Mouse (Mus musculus): ENCODE measurements around the gene Pxylp1.

Pxylp1 gene

DNA sequence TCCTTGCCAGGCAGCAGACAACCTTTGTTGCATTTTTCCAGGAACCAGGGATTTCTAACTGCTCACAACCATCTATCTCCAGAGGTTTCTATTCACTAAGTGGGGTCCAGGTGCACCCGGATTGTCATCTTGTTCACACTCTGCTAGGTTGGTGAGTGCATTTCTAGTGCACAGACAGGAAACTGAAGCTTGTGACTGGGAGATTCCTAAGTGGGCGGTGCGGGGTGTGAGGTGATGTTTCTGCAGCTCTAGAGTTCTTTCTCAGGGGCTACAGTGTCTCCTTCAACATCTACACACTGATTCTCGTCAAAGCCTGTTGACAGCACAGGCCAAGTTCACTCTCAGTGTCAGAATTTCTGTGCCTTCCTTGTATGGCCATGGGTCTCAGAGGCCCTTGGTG is 34.6 kb downstream of the Pxylp1 start:
- DNase-seq, result no peak

DNA sequence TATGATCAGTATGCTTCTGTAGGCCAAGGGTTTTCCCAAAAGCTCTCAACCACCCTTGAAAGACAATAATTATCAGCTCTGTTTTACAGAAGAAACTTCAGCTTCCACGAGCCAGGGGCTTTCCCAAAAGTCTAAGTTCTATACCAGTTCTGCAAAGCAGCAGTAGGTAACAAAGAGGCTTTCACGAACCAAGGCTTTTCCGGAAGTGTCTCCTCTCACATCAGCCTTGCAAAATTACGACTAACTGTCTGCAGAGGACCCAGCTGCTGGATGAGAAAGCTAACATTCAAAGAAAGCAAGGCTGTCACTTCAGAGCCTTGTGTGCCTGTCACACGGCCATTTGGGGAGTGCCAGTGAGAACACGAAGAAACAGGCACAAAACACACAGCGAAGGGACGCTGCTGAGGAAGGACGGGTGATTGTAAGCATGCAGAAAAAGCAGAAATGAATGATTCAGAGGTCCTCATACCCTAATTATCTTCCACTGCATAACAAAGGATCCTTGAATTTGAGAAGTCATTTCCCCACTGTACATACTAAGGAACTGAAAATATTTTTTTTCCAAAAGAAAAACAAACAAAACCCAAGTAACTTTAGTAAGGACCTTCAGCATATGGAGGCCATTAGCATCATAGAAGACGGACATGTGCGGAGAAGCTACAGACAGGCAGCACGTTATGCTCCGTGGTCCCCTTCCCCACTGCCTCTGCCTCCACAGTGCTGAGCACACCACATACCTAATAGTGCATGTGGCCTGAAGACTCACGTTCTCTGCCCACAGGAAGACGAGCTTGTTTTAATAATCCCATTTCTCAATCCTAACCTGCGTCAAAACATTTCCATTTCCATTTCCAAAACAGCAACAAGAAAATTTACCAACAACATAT is 38.9 kb downstream of the Pxylp1 start:
- DNase-seq, result no peak

DNA sequence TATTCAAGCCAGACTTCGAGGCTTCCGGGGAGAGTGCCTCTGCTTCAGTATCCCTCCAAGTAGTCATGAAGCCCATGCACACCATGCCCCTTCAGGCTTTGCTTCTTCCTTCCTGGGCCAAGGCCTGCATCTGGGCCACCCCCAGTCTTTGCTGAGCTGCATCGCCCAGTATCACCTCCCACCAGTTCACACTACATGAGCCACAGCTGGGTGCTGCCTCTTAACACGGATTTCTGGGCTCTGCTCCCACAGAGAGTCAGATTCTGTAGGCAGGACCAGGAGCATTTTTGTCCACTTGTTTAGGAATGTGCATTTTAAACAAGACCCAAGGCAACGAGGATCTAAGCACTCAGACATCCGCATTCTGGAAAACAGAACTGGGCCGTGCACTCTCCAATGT is 40.8 kb downstream of the Pxylp1 start:
- no peak for DNase-seq

DNA sequence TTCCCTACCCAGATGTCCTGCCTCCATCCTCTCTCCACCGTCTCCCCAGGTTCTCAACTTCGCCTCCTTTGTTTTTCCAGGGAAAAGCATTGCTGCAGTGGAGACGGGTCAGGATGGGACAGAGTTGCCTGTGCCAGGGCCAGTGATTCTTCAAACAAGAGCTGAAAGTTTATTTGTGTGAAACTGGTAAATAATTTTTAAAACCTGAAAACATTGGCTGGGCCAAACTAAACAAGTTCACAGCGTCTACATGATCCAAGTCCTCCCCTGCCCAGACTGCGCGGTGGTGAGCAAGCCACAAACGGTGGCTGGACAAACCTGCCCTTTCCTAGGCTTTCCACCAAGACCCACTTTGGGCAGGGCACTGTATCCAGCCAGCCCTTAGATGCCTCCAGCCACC is 41.4 kb downstream of the Pxylp1 start:
- DNase-seq, result no peak

DNA sequence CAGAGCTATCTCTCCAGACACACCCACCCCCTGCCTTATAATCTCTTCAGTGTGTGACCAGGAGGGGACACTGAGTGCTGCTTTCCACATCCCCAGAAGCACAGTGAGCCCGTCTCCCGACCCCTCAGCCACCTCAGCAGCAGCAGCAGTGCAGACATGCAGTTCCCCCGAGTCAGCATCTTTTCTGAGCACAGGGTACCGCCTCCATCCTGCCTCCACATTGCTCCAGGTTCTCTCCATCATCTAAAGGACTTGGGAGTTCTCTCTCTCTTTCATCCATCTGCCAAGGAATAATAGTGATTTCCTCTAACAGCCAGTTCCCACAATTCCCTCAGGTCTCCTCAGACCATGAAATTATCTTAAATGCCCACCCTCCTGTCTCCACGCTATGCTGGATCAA is 43.5 kb downstream of the Pxylp1 start:
- no peak for DNase-seq

DNA sequence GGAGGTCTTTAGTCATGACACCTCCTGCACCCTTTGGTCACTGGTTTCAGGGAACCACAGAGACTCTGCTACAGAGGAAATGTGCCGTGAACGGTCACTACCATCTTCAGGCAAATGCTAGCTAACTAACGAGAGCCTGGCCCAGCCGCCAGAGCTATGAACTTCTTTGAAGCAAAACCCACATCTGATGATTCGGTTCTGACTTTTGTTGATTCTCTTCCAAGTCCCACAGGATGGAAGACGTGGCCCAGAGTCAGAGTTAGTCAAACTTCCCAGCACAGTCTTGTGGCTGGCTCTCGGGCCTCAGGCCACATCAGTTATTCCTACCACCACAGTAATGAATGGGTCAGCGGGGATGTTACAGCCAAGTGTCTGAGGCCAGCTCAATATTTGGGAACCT is 46.1 kb downstream of the Pxylp1 start:
- no peak for DNase-seq

DNA sequence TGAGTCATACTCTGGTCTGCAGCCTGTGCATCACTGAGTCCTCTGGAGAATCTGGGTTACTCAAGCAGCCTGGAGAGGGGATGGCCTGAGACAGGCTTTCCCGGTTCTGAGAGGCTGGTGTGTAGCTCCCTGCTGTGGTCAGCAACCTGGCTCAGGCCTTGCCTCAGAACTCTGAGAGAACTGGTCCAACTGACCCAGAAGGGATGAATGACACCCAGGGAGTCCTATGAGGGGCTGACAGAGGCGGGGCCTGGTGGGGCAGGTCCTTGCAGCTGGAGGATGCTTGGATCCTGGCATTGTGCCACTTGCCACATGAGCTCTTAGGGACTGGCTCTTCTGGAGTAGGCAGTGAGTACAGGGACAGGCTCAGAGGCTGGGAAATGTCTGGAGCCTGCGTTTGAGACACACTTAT is 47.7 kb downstream of the Pxylp1 start:
- DNase-seq, result peak; percentile 79

DNA sequence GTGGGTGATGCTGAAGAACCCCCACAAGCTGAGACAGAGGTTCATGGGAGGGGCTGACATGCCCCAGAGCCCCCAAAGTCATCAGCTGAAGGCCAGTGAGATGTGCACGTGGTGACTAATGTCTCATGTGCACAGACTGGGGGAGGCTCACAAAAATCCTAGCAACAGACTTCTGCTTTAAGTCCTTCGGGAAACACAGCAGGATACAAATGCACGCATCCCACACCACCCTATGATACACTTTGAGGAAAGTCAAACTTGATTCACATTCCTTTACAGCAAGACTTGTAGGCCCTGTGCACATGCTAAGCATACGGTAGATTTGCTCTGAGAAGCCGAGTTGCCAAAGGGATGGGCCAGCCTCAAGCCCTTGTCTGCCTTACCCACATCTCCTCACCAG is 53.1 kb downstream of the Pxylp1 start:
- DNase-seq, result no peak

DNA sequence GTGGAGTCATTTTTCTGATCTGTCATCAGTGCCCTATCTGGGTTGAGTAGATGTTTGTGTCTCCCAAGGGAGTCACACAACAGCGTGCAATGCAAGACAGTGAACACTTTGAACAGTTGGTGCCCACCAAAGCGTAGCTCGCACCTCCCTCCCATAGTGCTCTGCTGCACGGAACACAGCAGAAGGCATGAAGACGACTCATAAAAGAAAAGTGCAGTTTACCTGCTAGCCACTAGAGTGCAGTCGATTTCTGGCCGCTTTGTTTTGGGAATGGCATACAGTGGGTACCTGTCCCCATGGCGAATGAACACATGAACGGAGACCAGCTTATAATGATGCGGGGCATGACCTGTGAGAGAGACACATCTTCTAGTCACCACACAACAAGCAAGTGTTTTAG is 53.6 kb downstream of the Pxylp1 start:
- peak; percentile 68 for DNase-seq

DNA sequence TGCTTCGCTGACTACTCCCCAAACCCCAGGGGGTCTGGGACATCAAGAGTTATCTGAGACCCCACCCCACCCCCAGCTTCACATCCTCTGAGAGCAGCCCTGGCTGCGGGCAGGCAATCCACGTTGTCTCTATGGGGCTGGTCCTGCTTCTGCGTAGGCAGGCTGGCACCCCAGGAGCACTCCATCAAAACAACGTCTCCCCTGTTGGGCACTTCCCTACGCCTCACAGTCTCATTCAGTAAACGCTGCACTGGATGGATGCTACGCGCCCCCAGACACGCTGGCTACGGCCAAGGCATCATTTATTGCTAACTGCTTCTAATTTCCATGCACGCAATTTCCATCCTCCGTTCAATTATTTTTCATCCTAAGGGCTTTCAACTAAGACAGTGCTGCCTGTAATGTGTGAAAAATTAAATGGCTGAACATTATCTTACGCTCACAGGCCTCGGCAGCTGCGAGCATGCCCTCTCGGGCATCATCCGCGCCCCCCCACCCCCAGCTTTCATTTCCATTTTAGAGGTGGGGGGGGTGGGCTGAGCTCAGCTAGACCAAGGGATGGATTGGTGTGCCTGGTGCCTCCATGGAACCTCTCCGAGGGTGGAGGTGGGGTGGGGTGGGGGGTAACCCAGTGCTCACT is 54.6 kb downstream of the Pxylp1 start:
- DNase-seq, result no peak

DNA sequence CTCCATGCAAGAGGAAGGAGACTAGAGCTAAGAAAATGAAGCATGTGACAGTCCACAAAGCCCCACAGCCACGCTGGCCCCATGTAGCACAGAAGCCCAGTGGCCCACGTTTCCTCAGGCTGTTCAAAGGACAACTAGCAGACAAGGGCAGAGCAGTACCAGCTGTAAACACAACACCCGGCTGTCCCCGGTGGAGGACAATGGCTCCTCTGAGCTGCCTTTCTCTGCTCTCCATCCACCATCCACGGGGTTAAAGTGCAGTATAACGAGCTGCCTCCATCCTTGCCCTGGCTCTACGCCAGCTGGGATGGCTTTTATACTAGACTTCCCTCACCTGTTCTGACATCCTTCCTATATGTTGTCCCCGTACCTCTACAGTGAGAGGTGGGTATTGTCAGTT is 55.5 kb downstream of the Pxylp1 start:
- DNase-seq, result peak; percentile 46

DNA sequence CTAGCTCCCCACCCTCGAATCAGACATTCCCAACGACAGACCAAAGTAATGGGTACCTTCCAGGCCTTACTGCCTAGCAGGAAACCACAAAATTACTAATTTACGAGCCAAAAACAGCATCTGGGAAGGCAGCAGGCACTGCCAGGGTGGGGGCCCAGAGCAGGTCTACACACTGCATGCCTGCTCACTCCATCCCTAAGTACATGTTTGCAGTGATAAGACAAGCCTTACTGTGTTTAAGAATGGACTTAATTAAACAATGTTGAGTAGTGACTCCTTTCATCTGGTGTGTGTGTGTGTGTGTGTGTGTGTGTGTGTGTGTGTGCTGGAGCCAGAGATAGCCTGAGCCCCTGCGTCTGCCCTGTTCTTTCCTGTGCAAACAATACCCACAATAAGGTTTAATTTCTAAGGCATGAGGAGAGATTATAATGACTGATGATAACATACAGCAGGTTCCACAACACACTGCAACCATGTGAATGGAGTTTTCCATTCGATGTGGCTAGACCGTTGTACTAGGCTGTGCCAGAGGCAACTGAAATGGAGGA is 57.0 kb downstream of the Pxylp1 start:
- peak; percentile 15 for DNase-seq

DNA sequence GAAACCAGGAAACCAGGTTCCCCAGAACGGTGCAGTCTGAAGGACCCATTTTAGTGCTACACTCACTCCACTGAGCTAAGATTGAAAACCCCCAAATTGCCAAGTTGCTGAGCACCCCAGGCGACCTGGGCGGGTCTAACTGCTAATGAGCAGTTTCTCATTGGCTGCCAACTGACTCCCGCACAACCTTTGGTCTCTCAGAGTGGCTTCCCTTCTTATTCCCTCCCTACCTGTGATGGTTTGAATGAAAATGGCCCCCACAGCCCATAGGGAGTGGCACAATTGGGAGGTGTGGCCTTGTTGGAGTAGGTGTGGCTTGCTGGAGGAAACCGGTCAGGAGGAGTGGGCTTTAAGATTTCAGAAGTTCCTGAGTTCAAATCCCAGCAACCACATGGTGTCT is 58.9 kb downstream of the Pxylp1 start:
- peak; percentile 35 for DNase-seq

DNA sequence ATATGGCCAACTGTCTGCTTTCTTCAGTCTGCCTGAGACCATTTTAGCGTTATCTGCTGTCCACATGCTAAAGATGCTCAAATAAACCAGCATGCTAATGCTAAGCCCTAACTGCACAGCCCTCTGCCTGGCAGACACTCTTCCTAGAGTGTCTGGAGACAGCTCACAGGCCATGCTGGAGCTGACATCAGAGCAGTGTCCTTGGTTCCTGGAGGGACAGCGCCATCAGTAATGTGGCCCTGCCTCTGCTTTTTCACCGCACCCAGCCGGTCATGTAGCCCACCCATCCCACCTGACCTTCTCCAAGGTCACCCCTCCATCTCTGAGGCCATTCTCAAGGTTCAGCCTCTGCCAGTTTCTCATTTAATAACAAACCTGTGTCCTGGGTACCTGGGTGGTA is 60.0 kb downstream of the Pxylp1 start:
- peak; percentile 23 for DNase-seq

DNA sequence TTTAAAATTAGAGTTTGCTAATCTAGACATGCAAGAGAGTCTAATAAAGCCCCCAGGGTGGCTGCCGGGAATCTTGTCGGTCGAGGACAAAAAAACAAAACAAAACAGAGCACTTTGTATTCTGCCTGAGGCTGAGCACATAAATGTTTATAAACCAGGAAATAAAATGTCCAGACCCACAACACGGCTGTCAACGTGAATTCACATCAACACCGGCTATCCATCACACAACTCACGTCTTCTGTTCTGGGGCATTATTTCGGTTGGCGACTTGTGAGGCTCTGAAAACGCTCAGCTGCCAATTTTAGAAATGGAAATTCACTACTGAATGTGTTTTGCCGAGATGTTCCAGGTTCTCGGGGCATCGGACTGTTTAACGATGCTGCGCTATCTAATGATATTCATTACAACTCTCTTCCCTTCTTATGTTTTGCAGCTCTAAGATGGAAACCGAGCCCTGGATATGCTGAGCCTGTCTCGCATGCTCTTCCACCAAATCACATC is 61.6 kb downstream of the Pxylp1 start:
- DNase-seq, result no peak

DNA sequence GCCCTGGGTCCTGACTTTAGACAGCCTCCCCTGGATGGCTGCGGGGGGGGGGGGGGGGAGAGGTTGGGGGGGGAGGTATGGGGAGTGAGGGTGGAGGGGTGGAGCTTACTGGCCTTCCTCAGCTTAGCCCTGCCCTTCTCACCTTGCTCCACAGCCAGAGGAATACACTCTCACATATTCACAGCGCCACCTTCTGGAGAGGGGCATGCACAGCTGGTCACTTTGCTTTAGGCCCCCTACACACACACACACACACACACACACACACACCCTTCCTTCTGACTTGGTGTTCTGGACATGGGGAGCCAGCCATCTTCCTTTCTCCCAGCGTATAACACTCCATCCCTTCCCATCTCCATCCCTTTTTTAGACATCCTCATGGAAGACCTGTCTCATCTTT is 62.8 kb downstream of the Pxylp1 start:
- no peak for DNase-seq

DNA sequence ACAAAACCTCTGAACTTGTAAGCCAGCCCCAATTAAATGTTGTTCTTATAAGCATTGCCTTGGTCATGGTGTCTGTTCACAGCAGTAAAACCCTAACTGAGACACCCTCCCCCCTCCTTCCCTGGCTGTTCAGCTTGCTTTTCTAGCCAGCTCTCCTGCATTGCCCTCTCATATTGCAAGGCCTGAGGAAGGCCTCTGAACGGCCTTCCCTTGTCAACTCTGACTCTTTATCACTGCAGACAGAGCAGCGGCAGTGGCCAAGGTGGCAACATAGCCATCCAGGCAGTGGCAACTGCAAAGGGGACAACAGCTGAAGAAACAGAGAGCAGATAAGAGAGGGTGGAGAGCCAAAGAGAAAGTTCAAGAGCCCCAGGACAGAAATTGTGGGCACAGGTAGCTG is 64.4 kb downstream of the Pxylp1 start:
- DNase-seq, result no peak

DNA sequence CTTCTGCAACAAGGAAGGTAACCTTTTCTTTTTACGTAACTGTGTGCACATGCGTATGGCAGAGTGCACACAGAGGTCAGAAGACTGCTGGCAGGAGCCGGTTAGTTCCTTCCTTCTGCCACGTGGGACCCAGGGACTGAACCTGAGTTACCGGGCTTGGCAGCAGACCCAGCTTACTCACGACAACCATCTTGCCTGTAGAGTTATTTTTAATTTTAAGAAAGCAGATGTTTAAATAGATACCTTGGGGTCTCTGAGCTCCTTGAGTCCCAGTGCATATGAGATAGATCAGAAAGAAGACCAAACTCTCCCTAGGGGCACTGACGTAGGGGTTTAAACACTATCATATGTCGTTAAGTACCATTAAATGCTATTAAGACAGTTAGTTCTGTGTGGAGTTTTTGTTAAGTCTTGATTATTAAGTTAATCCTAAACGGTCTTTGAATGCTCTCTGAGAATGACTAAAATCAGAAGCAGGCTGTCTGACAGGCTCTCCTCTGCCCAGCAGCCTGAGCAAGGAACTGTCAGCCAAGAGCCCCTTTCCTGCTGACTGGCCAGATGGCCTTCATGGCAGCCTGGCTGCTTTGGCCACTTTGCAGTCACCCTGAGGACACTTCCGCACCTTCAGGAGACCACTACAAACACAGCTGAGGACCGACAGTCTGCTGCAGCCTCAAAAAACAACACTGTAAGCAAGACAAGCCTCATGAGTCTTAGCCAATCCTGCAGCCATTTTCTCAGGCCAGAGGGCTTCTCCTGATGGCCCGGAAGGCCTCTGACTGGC is 65.3 kb downstream of the Pxylp1 start:
- DNase-seq, result peak; percentile 96

DNA sequence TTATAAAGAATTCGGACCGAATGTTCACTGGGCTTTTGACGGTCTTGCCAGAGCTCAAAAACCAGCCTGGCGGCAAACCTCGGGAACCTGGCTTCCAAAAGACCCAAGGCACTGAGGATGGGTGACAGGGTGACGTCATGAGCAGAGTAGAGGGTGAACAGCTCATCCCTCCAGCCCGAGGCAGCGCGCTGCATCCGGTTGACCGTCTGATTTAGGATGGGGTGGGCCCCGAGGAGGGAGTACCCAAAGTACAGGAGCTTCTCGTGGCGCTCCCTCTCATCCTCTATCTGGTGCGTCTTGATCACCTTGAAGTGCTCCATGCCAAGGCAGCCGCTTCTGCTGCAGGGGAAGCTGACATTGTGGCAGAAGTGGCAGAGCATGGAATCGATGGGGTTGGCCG is 67.6 kb downstream of the Pxylp1 start:
- DNase-seq, result no peak

DNA sequence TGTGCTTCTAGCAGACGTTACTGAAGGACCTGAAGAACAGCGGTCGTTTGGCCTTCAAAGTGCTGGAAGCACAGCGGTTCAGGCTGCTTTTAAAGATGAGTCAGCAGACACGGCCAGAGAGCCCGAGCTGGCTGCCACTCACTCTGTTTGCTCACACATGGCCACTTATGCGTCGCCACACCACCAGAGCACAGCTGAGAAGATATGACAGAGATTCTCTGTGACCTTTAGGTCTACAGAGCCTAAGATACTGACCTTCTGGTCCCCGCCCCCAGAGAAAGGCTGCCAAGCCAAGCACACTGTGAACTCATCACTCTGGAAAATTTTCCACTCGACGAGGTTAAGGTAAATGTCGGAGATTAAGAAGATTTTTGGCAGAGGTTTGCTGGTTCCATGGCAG is 68.4 kb downstream of the Pxylp1 start:
- peak; percentile 52 for DNase-seq

DNA sequence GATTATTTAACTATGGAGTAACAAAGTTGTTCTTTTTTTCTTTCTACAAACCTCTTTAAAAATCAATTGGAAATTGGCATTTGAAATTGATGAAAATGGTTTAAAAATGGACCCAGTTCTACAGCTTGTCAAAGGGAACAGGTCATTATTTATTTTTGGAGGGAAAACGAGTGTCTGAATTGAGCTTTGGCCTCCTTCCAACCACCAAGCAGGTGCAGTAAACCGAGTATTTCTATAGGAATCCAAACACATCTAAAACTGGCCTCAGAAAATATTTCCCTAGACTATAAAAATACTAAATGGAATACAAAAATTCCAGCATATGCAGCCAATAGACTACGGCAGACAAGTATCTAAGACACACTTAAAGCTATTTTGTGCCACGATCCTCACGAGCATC is 68.9 kb downstream of the Pxylp1 start:
- peak; percentile 34 for DNase-seq

DNA sequence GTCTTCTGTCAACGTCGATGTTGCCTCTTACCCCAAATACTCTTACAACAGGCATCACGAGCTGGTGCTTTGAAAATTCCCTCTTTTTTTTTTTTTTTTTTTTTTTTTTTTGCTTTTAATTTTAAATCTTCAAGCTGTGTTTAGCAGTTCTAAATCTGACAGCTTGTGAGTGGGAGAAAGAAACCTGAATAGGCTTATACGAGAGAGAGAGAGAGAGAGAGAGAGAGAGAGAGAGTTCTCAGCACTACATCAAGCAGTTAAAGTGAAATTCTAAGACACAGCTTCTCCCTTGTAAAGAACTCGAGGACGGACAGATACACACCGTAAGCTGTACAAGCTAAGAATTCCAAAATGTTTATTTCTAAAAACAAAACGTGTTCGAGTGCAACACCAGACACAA is 69.5 kb downstream of the Pxylp1 start:
- DNase-seq, result no peak

DNA sequence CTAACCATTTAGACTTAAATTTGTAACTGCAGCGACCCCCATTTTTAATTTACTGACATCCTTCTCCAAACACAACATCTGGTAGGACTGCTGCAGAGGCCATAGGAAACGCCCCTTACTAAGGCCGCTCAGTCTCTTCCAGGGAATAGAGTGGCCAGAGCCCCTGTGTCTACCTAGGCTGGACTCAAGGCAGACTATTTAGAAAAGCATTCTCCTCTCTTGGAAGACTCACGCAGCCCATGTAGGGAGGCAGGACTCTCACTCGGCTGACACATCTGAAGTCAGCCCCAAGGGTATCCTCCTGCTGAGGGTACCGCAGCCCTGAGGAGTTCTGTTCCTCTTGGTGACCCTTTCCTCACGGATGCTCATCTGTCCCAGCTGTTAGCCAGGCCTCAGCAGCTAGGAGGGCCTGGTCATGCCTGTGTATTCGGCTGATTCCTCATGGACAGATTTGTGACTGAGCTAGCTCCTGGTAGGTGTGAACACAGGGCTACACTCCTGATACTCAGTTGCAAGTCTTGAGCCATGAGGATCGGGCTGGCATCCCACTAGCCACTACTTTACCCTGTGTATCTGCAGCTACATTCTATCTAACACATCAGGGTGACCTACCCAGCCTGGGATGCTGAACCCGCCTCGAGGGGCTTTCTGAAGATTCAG is 73.5 kb downstream of the Pxylp1 start:
- DNase-seq, result peak; percentile 23

Measured in cerebellum, adult 11-12 months (tissue).